Mouse (Mus musculus) MEL (cell line): ENCODE measurements around the gene Ptcd2. TPM values are rescaled to one million over a fixed set of nuclear protein-coding genes. Genes with fewer than 3 reads are reported as not detected.

ENCODE experiments used
- DNase-seq: peaks from one replicate; pipeline ENCODE4 v3.0.0; 2011; ENCODE audit warnings: low read depth, low spot score
- H3K27ac ChIP-seq: 2 replicates; pipeline ENCODE4 v1.5.1; 2012; ENCODE audit warnings: low read depth, mild to moderate bottlenecking, control low read depth, low read length, moderate library complexity; ENCODE audit not compliant: control insufficient read depth
- H3K27me3 ChIP-seq, 2 experiments: fragments of 150-350 bp in 1 of 2; sonication (generic) in 1 of 2; 2 replicates each; pipeline ENCODE4 v1.6.1; 2012; ENCODE audit warnings: low read length in 2 of 2, mild to moderate bottlenecking in 2 of 2, improper control_type of control experiment in 1 of 2, moderate library complexity in 1 of 2; ENCODE audit not compliant: insufficient read depth in 2 of 2, control insufficient read depth in 1 of 2
- H3K36me3 ChIP-seq, 2 experiments: 2 replicates each; pipeline ENCODE4 v1.6.1; 2012 to 2014; ENCODE audit warnings: low read length in 2 of 2, improper control_type of control experiment in 1 of 2, inconsistent platforms in 1 of 2, mild to moderate bottlenecking in 1 of 2; ENCODE audit not compliant: insufficient read depth in 2 of 2, control insufficient read depth in 1 of 2
- H3K4me1 ChIP-seq, 2 experiments: fragments of 150-350 bp in 1 of 2; sonication (generic) in 1 of 2; 2 replicates each; pipeline ENCODE4 v1.6.1; 2012; ENCODE audit warnings: low read length in 2 of 2, improper control_type of control experiment in 1 of 2, mild to moderate bottlenecking in 1 of 2; ENCODE audit not compliant: insufficient read depth in 2 of 2, control insufficient read depth in 1 of 2
- H3K4me3 ChIP-seq, 2 experiments: fragments of 150-350 bp in 1 of 2; sonication (generic) in 1 of 2; 2 replicates each; pipeline ENCODE4 v1.5.1; 2012; ENCODE audit warnings: low read depth in 2 of 2, low read length in 2 of 2, mild to moderate bottlenecking in 2 of 2, moderate library complexity in 2 of 2, control low read depth in 1 of 2, improper control_type of control experiment in 1 of 2; ENCODE audit not compliant: control insufficient read depth in 1 of 2, insufficient read depth in 1 of 2
- H3K79me2 ChIP-seq: 2 replicates; pipeline ENCODE4 v1.6.1; 2012; ENCODE audit warnings: mild to moderate bottlenecking, low read length, moderate library complexity; ENCODE audit not compliant: control insufficient read depth, poor library complexity, insufficient read depth
- H3K9ac ChIP-seq: 2 replicates; pipeline ENCODE4 v1.6.1; 2012; ENCODE audit warnings: low read depth, mild to moderate bottlenecking, control low read depth, low read length, moderate library complexity; ENCODE audit not compliant: control insufficient read depth, poor library complexity, severe bottlenecking
- H3K9me3 ChIP-seq: fragments of 150-350 bp; sonication (generic); replicated peaks from 2 replicates; pipeline ENCODE4 v1.6.1; 2012; ENCODE audit warnings: mild to moderate bottlenecking, low read length, improper control_type of control experiment, moderate library complexity; ENCODE audit not compliant: insufficient read depth
- BHLHE40 ChIP-seq: IDR thresholded peaks from 2 replicates; pipeline ENCODE4 v1.6.1; 2012; ENCODE audit warnings: low read depth, mild to moderate bottlenecking, inconsistent platforms, low read length, improper control_type of control experiment, borderline replicate concordance
- CHD2 ChIP-seq: IDR thresholded peaks from 2 replicates; pipeline ENCODE4 v1.6.1; 2011; ENCODE audit warnings: low read length, improper control_type of control experiment
- GABPA ChIP-seq: IDR thresholded peaks from 2 replicates; pipeline ENCODE4 v1.6.1; 2012; ENCODE audit warnings: low read depth, mild to moderate bottlenecking, inconsistent platforms, low read length, improper control_type of control experiment, moderate library complexity
- GATA1 ChIP-seq: IDR thresholded peaks from 2 replicates; pipeline ENCODE4 v1.6.1; 2011; ENCODE audit warnings: low read depth, low read length, improper control_type of control experiment
- HCFC1 ChIP-seq: IDR thresholded peaks from 2 replicates; pipeline ENCODE4 v1.6.1; 2012; ENCODE audit warnings: low read depth, mild to moderate bottlenecking, inconsistent platforms, low read length, improper control_type of control experiment, moderate library complexity
- JUND ChIP-seq: IDR thresholded peaks from 2 replicates; pipeline ENCODE4 v1.6.1; 2011; ENCODE audit warnings: low read depth, mild to moderate bottlenecking, improper control_type of control experiment, low read length
- KAT2A ChIP-seq: conservative IDR thresholded peaks from 2 replicates; pipeline ENCODE4 v1.6.1; 2012; ENCODE audit warnings: low read depth, low read length, improper control_type of control experiment, inconsistent platforms
- MAZ ChIP-seq: IDR thresholded peaks from 2 replicates; pipeline ENCODE4 v1.6.1; 2012; ENCODE audit warnings: low read depth, mild to moderate bottlenecking, inconsistent platforms, low read length, improper control_type of control experiment
- POLR2A ChIP-seq, 2 experiments: IDR thresholded peaks; 2 replicates each; pipeline ENCODE4 v1.6.1; 2011 to 2012; ENCODE audit warnings: low read length in 2 of 2, mild to moderate bottlenecking in 2 of 2, control low read depth in 1 of 2, improper control_type of control experiment in 1 of 2, low read depth in 1 of 2, moderate library complexity in 1 of 2; ENCODE audit not compliant: control insufficient read depth in 1 of 2, insufficient read depth in 1 of 2, poor library complexity in 1 of 2
- POLR2AphosphoS2 ChIP-seq: IDR thresholded peaks from 2 replicates; pipeline ENCODE4 v1.6.1; 2011; ENCODE audit warnings: low read length, improper control_type of control experiment
- POLR2AphosphoS5 ChIP-seq: IDR thresholded peaks from 2 replicates; pipeline ENCODE4 v1.6.1; 2012; ENCODE audit warnings: low read depth, borderline replicate concordance, mild to moderate bottlenecking, inconsistent platforms, low read length, moderate library complexity, mixed read lengths
- RCOR1 ChIP-seq: IDR thresholded peaks from 2 replicates; pipeline ENCODE4 v1.6.1; 2012; ENCODE audit warnings: low read depth, mild to moderate bottlenecking, inconsistent platforms, low read length, improper control_type of control experiment
- SMC3 ChIP-seq: IDR thresholded peaks from 2 replicates; pipeline ENCODE4 v1.6.1; 2011; ENCODE audit warnings: low read depth, low read length, improper control_type of control experiment
- TBP ChIP-seq: IDR thresholded peaks from 2 replicates; pipeline ENCODE4 v1.8.0; 2011; ENCODE audit warnings: low read depth, low read length, improper control_type of control experiment
- USF1 ChIP-seq: IDR thresholded peaks from 2 replicates; pipeline ENCODE4 v1.6.1; 2014; ENCODE audit warnings: low read depth, mild to moderate bottlenecking, inconsistent platforms, low read length, improper control_type of control experiment, moderate library complexity
- USF2 ChIP-seq, 2 experiments: IDR thresholded peaks; 2 replicates each; pipeline ENCODE4 v1.6.1; 2011 to 2012; ENCODE audit warnings: improper control_type of control experiment in 2 of 2, low read length in 2 of 2, borderline replicate concordance in 1 of 2, inconsistent platforms in 1 of 2, low read depth in 1 of 2, mild to moderate bottlenecking in 1 of 2; ENCODE audit not compliant: insufficient read depth in 1 of 2
- ZC3H11A ChIP-seq: IDR thresholded peaks from 2 replicates; pipeline ENCODE4 v1.6.1; 2012; ENCODE audit warnings: low read depth, mild to moderate bottlenecking, inconsistent platforms, low read length, improper control_type of control experiment
- ZKSCAN1 ChIP-seq: IDR thresholded peaks from 2 replicates; pipeline ENCODE4 v1.6.1; 2012; ENCODE audit warnings: low read depth, mild to moderate bottlenecking, inconsistent platforms, low read length, improper control_type of control experiment, moderate library complexity
- polyA plus RNA-seq, 2 experiments: library from polyadenylated mRNA; stranded (reverse) in 1 of 2; unstranded in 1 of 2; fragments of >175 nt in 1 of 2; fragments of >200 nt in 1 of 2; gene quantifications; 2 replicates each; pipeline versions ENCODE4 v1.2.1 to v1.2.4; 2012; ENCODE audit warnings: low replicate concordance in 2 of 2, low read depth in 1 of 2; ENCODE audit not compliant: insufficient read length in 2 of 2, insufficient read depth in 1 of 2, missing spikeins in 1 of 2
- total RNA-seq: library from RNA; depleted of rRNA; stranded (reverse); fragments of 300-350 nt; gene quantifications from 2 replicates; pipeline ENCODE4 v1.2.3, GENCODE M21; 2012

The Ptcd2 gene
- total and polyA plus RNA-seq, 3 experiments, result 42.9 to 55.3 TPM; not detected in 1

GRCm38 (mm10) chr13:99316366-99316765 is 28.1 kb downstream of the Ptcd2 start:
- Histone ChIP-seq H3K79me2 (no peaks in the 10 kb centered on the region), H3K9me3 (no peaks in the 10 kb centered on the region), H3K27ac (no peak overlapping the region), H3K9ac (no peak overlapping the region), H3K27me3 (no peaks in the 10 kb centered on the region), H3K4me1 (no peaks in the 10 kb centered on the region), H3K36me3 (no peaks in the 10 kb centered on the region; a peak in 1 of 4 replicates), H3K4me3 (no peak overlapping the region)
- TF ChIP-seq GABPA (no peak), BHLHE40 (no peak), SMC3 (no peak), RCOR1 (no peak), MAZ (no peak), POLR2A (IDR thresholded peaks at IDR 0.05; ENCODE audit: control insufficient read depth in 1 of 2, insufficient read depth in 1 of 2, low read depth in 1 of 2, low read length in 2 of 2, poor library complexity in 1 of 2) (no peak), POLR2AphosphoS5 (no peak), JUND (no peak), GATA1 (no peak), USF2 (IDR thresholded peaks at IDR 0.05; ENCODE audit: borderline replicate concordance in 1 of 2, insufficient read depth in 1 of 2, low read depth in 1 of 2, low read length in 2 of 2) (no peak)
- DNase-seq, result no peak

- no peak for DNase-seq
- Histone ChIP-seq H3K27me3 (no peaks in the 10 kb centered on the region), H3K4me1 (no peaks in the 10 kb centered on the region), H3K9me3 (no peaks in the 10 kb centered on the region), H3K9ac (no peak overlapping the region), H3K27ac (no peak overlapping the region), H3K36me3 (no peaks in the 10 kb centered on the region; a peak in 1 of 4 replicates), H3K4me3 (no peak overlapping the region), H3K79me2 (no peaks in the 10 kb centered on the region)
- no peak for TF ChIP-seq ZKSCAN1
These were observed 29.8 kb downstream of the Ptcd2 start for GRCm38 (mm10) chr13:99314657-99315181.

DNA sequence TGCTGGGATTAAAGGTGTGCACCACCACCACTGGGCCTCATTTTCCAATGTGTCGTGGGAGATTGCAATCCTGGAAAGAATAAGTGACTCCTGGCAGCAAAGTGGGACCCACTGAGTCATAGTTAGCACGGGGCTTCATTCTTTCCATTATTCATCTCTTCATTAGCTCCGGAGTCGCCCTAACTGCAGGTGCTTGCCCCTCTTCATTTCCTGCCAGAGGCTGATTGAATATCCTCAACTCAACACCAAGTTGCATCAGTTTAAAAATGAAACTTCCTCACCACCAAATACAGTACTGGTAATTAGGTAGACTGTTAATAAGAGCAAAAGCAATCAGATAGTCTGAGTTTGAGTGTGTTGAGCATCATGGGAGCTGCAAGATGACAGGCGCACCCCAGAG is 30.4 kb downstream of the Ptcd2 start:
- Histone ChIP-seq H3K9ac (no peak overlapping the region), H3K27me3 (no peaks in the 10 kb centered on the region), H3K9me3 (no peaks in the 10 kb centered on the region), H3K27ac (no peak overlapping the region), H3K4me3 (no peak overlapping the region), H3K79me2 (no peaks in the 10 kb centered on the region), H3K36me3 (no peaks in the 10 kb centered on the region), H3K4me1 (no peaks in the 10 kb centered on the region)
- TF ChIP-seq KAT2A, result no peak
- TF ChIP-seq ZC3H11A, result no peak
- no peak for TF ChIP-seq HCFC1
- no peak for TF ChIP-seq USF1
- TF ChIP-seq CHD2, result no peak
- no peak for TF ChIP-seq TBP
- no peak for TF ChIP-seq POLR2AphosphoS2
- DNase-seq, result no peak
